6 mouse cellular contexts compared by ENCODE assay signal in the genomic region with DNA sequence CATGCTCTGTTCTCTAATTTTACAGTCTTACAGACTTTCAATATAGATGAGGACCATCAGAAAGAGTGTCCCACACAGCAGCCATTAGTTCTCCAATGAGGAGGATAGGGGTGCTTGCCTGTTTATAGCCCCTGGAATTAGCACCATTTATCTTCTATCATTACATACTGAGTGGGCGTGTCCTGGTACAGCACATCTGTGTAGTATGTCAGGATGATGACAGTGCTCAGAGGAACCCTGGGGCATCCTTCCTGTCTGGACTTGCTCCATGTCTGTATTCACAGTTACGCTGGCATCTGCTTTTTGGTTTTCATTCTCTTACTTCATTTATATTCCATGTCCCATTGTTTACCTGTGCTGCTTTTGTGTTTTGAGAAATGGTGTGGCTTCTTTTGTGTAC.
"Had no signal": no experiment of that assay in that cellular context is flagged by ENCODE, and none has a peak within 500 bp of the region (broad histone marks: within the 10 kb centered on the region; RNA-seq: fewer than 3 reads in every experiment).

No protein-coding gene starts in this region.

- DNase-seq: lung, adult 2 months had no signal

- H3K36me3 ChIP-seq: kidney, embryonic 15.5 days; limb, embryonic 13.5 days had no signal

- H3K9me3 ChIP-seq: kidney, embryonic 15.5 days; limb, embryonic 13.5 days had no signal

- H3K27me3 ChIP-seq: kidney, embryonic 15.5 days; limb, embryonic 13.5 days had no signal

- H3K4me2 ChIP-seq: kidney, embryonic 15.5 days; limb, embryonic 13.5 days had no signal

- H3K4me1 ChIP-seq: kidney, embryonic 15.5 days; limb, embryonic 13.5 days had no signal

- H3K4me3 ChIP-seq: kidney, embryonic 15.5 days; limb, embryonic 13.5 days had no signal

- ATAC-seq: lung, postnatal 0 days had no signal

- H3K9ac ChIP-seq: kidney, embryonic 15.5 days; limb, embryonic 13.5 days; liver, embryonic 14.5 days had no signal

- H3K27ac ChIP-seq: kidney, embryonic 15.5 days; limb, embryonic 13.5 days; liver, embryonic 14.5 days; stomach, postnatal 0 days had no signal
